Mouse (Mus musculus) induced T-regulatory cell, adult 2 months (primary cell): ENCODE data around the gene Rpp14.
A peak's percentile ranks its signal among the peaks of the same experiment; 100 is the strongest.

Experiments used
- DNase-seq: peaks from one replicate; pipeline ENCODE4 v3.0.0-alpha.2; 2012; ENCODE audit warnings: low read depth

Rpp14 gene

GRCm38 (mm10) chr14:8080165-8080679 is at the start of gene Rpp14:
TSS of gene Rpp14 (plus strand) at chr14:8080367.
- peak; percentile 98 for DNase-seq

GRCm38 (mm10) chr14:8030535-8030934 is 49.6 kb upstream of the Rpp14 start:
- DNase-seq = no peak

DNA sequence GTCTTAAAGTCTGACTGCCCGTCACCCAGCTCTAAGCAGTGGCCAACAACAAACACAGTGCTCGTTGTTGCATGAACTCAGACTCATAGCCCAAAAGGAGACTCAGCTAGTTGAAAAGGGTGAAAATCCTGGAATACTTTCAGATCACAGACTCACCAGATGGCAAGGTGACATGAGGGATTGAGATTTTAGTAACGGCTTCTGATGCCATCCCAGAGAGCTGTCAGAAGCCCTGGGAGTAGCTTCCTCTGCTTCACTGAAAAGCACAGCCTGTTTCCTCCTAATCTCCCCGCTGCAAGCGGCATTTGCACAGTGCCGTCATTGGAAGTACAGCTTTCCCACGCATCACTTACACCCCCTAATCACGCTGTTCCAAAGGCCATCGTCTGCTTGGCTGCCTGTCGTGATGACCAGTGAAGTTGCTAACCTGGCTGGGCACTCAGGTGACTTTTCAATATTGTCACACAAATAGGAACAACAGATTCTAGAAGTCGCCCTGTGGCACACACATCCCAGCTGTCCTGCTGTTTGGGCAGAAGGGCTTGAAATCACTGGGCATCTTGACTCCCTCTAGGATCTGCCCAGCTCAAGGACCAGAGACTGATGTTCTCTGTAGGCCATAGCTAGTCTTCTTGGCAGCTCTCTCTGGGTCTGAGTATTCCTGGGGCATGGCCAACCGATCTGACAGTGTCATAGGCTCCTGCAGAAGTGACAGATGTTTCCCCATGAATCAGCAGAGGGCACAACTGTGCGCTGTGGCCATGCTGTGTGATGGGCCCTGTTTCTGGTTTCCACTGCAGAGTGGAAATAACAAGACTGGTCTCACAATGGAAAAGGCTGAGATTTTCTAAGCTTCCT is 47.9 kb upstream of the Rpp14 start:
- no peak for DNase-seq

DNA sequence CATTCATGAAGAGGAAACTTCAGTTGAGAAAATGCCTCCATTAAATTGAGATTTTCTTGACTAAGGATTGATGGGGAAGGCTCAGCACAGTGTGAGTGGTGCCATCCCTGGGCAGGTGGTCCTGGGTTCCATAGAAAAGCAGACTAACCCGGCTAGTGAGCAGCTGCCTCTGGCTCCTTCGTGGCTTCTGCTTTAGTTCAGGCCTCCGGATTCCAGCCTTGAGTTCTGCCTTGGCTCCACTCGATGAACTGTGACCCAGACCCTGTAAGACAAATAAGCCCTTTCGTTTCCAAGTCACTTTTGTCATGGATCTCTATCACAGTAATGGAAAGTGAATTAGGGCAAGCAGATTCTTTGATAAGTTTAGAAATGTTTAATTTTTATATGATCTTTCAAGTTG is 45.6 kb upstream of the Rpp14 start:
- DNase-seq = no peak

- DNase-seq = no peak
These were observed 44.2 kb upstream of the Rpp14 start for GRCm38 (mm10) chr14:8035951-8036350.

DNA sequence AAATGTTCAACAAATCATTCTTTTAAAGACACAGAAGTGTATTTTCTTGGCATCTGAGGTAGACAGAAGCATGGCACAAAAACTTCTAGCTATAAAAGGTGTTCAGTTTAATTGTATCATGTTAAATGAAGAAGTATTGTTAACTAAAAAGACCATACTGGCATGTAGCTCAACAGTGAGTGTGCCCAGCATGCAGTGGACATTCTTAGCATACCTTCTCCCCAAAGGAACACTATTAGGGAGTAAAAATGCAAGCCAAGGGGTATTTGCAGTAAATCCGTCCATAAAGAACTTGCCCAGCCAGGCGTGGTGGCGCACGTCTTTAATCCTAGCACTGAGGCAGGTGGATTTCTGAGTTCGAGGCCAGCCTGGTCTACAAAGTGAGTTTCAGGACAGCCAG is 43.8 kb upstream of the Rpp14 start:
- no peak for DNase-seq

- no peak for DNase-seq
These were observed 42.0 kb upstream of the Rpp14 start for GRCm38 (mm10) chr14:8038150-8038549.

DNA sequence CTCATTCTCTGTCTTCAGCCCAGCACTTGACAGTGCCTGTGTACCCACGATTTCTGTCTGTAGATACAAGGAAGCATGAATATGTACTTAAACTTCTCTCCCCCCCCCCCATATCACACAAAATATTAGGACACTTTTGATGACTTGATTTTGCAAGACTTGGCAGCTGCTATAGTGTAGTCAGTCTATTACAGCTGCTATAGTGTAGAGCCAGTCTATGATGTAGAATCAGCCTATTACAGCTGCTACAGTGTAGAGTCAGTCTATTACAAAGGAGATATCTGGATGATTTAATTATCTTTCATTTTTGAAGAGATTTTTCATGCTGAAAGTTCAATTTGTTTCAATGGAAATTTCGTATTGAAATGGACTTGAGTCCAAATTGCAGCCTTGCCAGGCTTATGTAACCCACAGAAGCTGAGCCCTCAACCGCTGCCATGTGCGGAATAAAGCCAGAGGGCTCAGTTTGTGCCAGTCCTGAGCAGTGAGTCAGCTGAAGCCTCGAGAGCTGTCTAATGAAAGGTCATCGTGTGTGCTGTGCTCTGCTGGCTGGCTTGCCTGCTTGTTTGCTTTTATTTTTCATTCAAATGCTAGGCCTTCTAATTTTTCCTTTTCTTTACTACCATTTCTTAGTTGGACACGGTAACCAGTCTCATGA is 41.2 kb upstream of the Rpp14 start:
- no peak for DNase-seq

GRCm38 (mm10) chr14:8040179-8040578 is 40.0 kb upstream of the Rpp14 start:
- no peak for DNase-seq

DNA sequence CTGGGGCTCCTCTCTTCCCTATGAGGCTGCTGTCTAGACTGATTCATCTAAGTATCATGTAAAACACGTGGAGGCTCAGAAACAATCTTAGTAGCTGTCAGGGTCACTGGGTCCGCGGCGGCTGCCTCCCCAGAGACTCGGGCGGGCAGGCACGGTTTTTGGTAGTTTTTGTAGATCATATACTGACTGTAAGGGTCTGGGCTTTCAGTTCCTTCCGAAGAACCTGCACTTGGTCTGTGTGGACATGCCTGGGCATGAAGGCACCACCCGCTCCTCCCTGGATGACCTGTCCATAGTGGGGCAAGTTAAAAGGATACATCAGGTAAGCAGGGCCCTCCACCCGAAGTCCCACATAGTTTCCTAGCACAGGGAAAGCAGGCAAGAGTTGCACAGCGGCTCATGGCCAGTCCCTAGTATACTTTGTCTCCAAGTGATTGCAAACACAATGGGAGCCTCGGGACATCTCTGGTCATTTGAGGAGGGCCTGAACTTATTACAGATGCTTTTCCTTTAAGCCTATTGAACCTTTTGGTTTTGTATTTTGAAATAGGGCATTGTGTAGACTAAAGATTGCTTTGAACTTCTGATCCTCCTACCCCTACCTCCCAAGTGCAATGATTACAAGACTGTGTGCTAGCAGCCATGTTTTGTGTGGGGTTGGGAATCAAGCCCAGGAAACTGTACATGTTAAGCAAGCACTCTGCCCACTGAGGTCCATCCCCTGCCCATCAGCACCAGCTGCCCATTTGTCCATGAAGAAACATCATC is 39.1 kb upstream of the Rpp14 start:
- DNase-seq = no peak

- no peak for DNase-seq
These were observed 38.0 kb upstream of the Rpp14 start for GRCm38 (mm10) chr14:8042120-8042519.

DNA sequence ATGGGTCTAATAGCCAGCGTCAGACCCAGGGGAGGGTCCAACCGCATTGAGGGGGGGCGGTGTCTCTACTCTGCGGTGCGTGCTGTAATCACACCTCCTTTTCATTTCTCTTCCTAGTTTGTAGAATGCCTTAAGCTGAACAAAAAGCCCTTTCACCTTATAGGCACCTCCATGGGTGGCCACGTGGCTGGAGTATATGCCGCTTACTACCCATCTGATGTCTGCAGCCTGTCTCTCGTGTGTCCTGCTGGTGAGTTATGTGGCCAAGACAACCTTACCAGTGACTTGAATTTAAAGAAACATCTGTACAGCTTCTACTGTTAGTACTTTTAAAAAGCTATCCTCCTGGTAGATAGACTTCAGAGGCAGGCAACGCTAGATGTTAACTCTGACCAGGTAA is 37.6 kb upstream of the Rpp14 start:
- no peak for DNase-seq

DNA sequence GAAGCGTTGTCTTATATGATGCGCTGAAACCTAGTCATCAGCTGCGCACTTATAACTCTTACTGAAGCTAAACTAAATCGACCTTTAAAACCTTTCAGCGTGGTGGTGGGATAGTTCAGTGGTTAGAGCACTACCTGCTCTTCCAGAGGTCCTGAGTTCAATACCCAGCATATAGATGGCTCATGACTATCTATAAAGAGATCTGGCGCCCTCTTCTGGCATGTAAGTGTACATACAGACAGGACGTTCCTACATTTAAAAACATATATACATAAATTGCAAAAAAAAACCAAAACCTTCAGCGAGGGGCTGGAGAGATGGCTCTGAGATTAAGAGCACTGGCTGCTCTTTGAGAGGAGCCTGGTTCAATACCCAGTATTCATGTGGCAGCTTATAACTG is 35.8 kb upstream of the Rpp14 start:
- DNase-seq = peak; percentile 87

- DNase-seq = peak; percentile 69
These were observed 35.4 kb upstream of the Rpp14 start for GRCm38 (mm10) chr14:8044786-8045185.

DNA sequence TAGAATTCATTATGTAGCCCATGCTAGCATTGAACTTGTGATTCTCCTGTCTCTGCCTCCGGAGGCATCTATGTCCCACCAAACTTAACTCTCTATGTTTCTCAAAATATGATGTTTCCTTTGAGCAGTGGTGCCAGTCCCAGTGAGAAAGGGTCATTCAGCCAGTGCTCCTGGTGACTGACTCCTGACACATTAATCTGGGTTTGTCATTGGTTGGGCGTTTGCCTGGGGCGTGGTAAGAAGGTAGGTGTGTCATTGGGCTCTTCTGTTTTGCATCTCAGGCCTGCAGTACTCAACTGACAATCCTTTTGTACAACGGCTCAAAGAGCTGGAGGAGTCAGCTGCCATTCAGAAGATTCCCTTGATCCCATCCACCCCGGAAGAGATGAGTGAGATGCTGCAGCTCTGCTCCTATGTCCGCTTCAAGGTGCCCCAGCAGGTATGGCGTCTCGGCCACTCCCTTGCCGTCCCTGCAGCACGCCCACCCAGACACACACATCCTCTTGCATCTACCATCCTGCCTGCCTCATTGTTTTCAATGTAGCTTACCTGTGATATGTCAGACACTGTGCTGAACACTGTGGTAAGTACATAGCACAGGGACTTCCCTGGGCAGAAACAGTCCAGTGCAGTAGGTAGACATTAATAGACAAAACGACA is 34.9 kb upstream of the Rpp14 start:
- peak; percentile 61 for DNase-seq

- no peak for DNase-seq
These were observed 33.3 kb upstream of the Rpp14 start for GRCm38 (mm10) chr14:8046839-8047238.

DNA sequence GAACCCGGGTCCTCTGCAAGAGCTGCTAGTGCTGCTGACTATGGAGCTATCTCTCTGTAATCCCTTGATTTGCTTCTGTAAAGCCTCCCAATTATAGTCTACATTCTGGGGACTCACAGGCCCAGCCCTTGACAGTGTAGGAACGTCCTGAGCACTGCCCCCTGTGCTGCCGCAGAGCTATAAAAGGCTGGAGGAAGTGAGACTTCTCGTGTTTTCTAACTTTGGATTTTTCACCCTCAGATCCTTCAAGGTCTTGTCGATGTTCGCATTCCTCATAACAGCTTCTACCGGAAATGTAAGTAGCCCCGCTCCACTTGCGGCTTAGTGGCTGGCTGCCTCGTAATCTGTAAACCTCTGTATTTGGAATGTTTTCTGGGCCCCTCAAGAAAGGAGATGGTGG is 30.8 kb upstream of the Rpp14 start:
- DNase-seq = no peak

DNA sequence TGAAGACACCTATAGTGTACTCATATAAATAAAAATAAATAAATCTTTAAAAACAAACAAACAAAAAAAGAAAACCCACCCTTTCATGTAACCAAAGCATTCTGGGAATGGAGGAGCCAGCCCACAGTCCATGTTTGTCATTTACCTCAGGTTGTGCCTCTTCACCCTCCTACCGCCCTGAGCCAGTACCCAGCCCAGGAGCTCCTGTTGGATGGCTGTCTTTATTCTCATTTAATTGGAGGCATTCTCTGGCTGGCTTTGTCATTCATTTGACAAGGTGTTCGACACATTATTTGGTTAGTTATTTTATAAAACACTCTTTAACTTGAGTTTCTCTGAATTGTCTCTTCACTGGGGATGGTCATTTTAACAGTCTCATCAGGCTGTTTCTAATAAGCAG is 28.3 kb upstream of the Rpp14 start:
- DNase-seq = no peak

GRCm38 (mm10) chr14:8052661-8053060 is 27.5 kb upstream of the Rpp14 start:
- DNase-seq = no peak

DNA sequence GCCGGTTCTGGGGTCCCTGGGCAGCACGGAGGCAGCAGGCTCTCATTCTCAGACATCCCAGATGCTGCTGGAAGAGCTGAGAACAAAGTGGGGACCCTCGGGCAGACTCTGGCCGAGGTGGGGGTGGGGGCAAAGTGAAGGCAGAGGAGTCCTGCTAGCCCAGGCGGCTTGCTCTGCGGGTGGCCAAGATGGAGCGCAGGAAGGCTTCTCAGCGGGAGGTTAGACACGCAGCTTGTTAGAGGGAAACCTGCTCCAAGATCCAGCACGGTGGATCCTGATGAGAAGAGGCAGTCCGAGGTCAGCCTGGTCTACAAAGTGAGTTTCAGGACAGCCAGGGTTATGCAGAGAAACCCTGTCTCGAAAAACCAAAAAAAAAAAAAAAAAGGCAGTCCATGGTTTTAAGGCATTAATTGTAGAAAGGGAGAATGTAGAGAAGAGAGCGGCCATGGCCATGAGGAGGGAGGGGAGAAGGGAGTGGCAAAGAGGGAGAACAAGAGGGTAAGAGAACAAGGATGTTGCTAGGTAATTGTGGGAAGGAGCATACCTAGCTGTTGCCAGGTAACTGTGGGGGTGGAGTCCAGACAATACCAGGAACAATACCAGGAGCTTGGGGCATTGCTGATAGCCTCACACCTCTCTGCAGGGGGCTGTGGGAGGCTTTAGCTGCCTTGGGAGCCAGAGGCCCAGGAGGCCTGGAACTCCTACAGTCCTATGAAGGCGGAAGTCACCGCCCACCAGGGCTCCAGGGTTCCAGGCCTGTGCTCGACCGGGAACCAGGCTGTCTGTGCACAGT is 25.7 kb upstream of the Rpp14 start:
- DNase-seq = no peak

- no peak for DNase-seq
These were observed 24.1 kb upstream of the Rpp14 start for GRCm38 (mm10) chr14:8056076-8056475.
